Mouse (Mus musculus): ENCODE data around the gene Naa40. TPM values are rescaled to one million over a fixed set of nuclear protein-coding genes. Genes with fewer than 3 reads are reported as not detected.

Naa40 gene
- total RNA-seq, 2 experiments from 2014 or later, result 36.3 to 45.6 TPM

- DNase-seq (ENCODE audit: low spot score in 2 of 2), result peak; percentile 91 to 95
Measured at GRCm38 (mm10) chr19:7217162-7217925, 23.6 kb downstream of the Naa40 start, which contains the start of gene Cox8a. Gene Cox8a (minus strand): TSS chr19:7217616.

- peak; percentile 37 to 51 for DNase-seq (ENCODE audit: low spot score in 2 of 2)
Measured at GRCm38 (mm10) chr19:7214484-7214883, 26.5 kb downstream of the Naa40 start.

- no peak for DNase-seq (ENCODE audit: low spot score in 2 of 2)
Measured at GRCm38 (mm10) chr19:7213010-7213409, 28.0 kb downstream of the Naa40 start.

- DNase-seq (ENCODE audit: low spot score in 2 of 2), result no peak
Measured at GRCm38 (mm10) chr19:7212216-7212615, 28.8 kb downstream of the Naa40 start.

DNA sequence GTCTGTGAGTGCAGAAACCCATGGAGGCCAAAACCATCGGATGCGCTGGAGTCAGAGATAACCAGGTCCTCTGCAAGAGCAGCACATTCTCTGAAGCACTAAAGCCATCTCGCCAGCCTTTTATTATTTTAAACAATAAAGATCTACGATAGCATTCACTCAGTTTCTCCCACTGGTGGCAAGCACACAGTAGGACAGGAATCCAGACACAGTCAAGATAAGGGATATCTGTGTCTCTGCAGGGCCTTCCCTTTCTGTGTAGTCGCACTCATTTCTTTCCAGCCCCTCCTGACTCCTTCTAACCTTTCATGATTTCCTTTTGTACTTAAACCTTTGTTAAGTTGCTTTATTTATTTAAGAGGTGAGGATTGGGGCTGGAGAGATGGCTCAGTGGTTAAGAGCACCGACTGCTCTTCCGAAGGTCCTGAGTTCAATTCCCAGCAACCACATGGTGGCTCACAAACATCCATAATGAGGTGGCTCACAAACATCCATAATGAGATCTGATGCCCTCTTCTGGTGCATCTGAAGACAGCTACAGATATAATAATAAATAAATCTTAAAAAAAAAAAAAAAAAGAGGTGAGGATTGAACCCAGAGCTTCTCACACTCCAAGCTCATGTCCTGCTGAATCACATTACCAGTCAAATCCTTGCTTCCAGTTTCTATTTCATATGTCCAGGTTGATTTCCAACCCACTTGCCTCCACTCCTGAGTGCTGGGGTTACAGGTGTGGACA, 30.9 kb downstream of the Naa40 start:
- DNase-seq (ENCODE audit: low spot score in 2 of 2), result no peak

- peak; percentile 90 to 92 for DNase-seq (ENCODE audit: low spot score in 2 of 2)
Measured at GRCm38 (mm10) chr19:7205753-7206736, 34.9 kb downstream of the Naa40 start, which contains the start of gene Otub1. Gene Otub1 (minus strand): TSS chr19:7206316.

GRCm38 (mm10) chr19:7205326-7205725, 35.7 kb downstream of the Naa40 start:
- DNase-seq (ENCODE audit: low spot score in 2 of 2), result no peak

- DNase-seq (ENCODE audit: low spot score in 2 of 2), result no peak
Measured at GRCm38 (mm10) chr19:7204898-7205297, 36.1 kb downstream of the Naa40 start.

- no peak for DNase-seq (ENCODE audit: low spot score in 2 of 2)
Measured at GRCm38 (mm10) chr19:7200427-7200826, 40.6 kb downstream of the Naa40 start.

DNA sequence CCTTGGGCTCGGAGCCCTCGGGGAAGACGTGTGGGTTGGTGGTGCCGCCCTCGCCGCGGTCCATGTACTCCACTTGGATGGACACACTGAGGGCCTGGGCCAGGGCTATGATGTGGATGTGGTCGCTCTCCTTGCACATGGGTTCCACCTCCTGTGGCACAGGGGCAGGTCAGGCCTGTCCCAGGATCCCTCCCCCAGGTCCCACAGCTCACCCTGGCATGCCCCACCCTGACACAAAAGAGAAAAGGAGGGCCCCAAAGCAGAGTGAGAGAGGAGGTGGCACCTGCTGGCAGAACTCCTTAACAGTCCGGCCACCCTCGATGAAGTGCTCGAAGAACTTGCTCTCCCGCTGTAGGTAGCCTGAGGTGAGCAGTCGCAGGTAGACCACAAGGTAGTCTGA, 41.9 kb downstream of the Naa40 start:
- no peak for DNase-seq (ENCODE audit: low spot score in 2 of 2)

DNA sequence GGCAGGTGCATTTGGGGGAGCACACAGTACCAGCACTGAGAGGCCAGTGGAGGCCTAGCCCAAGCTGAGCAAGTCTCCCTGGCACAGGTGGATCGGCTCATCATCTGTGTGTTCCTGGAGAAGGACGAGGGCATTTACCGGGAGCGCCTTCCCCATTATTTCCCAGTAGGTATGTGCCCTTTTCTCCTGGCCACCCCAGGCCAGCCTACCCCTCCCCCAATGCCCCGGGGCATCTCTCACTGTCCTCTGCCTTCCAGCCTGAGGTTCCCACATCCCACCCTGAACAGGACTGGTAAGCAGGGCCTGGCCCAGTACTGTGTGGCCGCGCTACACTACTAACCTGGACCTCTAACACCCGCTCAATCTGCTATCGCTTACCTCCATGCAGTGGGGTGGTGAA, 43.5 kb downstream of the Naa40 start:
- DNase-seq (ENCODE audit: low spot score in 2 of 2), result no peak

- DNase-seq (ENCODE audit: low spot score in 2 of 2), result no peak
Measured at GRCm38 (mm10) chr19:7196741-7197270, 44.2 kb downstream of the Naa40 start.

DNA sequence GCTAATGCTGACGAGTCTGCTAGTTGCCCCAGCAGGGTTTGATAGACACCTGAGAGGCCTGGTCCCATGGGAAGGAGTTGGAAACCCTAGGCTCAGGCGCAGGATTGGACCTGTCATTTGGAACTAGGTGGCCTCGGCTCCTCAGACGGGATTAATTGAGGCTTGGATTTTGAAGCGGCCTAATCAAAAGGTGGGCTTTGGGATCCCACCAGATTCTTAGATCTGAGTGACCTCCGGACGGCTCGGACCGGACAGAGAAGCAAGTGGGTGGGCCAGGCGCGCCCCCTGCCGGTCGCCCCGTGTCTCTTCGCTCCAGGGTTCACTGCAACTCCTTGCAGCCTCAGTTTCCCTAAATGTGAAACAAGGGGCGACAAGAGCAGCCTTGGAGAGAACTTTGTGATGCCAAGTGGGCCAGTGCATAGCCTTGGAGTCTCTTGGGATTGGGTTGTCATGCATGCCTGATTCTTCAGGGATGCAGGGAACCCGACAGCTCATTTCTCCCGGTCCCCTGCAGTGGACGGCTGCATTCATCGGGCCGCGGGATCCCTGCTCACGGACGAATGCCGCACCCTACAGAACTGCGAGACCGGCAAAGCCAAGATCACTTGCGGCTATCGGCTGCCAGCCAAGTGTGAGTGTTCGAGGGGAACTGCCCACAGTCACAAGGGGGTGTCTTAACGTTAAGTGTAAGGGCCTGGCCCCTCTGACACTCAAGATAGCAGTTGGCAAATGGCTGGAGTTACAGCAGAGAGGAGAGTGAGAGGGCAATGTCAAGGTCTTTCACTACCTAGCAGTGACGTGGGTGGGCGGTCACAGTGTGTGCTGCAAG, 44.9 kb downstream of the Naa40 start:
- peak; percentile 64 to 78 for DNase-seq (ENCODE audit: low spot score in 2 of 2)

GRCm38 (mm10) chr19:7192561-7192967, 48.4 kb downstream of the Naa40 start:
- DNase-seq (ENCODE audit: low spot score in 2 of 2), result no peak

DNA sequence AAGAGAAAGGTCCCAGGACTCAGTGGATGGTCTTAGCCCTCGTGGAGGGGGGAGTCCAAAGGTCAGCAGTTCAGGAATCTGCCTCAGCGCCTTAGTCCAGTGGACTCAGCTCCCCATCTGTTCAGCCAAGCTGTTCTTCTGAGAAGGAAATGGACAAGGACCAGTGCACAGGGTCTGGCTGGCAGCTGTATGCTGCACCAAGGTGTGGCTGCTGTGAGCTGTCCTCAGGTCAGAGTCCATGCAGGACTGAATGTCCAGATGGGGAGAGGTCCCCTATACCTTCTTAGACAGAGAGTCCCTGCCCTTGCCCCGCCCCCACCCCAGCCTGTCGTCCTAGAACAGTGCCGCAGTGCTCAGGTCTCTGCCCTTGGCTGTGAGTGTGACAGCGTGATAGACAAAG, 49.3 kb downstream of the Naa40 start:
- DNase-seq (ENCODE audit: low spot score in 2 of 2), result no peak

DNA sequence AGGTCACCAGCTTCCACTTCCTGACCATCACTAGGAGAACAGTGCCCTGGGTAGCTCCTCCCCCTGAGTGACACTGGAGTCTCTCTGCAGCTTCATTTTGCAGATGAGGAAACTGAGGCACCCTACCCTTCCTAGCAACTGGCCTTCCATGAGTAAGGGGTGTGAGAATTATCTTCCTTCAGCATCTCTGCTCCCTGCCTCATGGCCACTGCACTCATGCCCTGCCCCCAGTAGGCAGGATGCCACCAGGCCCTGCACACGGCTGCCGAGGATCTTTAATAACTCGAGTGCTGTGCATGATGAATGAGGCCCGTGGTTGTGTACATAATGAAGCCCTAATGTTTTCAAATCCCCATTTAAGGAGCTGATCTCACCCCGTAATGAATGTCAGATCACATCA, 50.0 kb downstream of the Naa40 start:
- DNase-seq (ENCODE audit: low spot score in 2 of 2), result no peak

DNA sequence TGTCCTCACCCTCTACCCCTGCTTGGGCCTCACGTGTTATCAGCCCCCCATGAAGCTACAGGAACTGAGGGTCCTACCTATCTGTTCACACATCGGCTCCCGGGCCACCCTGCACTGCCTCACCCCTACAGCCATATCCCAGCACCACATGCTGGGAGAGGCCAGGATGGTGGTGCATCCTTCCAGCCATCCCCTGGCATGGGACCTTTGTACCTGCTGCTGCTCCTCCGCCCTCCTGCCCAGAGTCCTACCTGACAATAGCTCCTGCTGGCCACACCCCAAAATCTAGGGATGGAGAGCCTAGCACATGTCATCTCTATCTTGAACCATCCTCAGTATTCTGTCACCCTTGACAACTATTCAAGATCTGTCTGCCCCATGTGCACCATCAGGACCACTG, 52.0 kb downstream of the Naa40 start:
- DNase-seq (ENCODE audit: low spot score in 2 of 2), result no peak

DNA sequence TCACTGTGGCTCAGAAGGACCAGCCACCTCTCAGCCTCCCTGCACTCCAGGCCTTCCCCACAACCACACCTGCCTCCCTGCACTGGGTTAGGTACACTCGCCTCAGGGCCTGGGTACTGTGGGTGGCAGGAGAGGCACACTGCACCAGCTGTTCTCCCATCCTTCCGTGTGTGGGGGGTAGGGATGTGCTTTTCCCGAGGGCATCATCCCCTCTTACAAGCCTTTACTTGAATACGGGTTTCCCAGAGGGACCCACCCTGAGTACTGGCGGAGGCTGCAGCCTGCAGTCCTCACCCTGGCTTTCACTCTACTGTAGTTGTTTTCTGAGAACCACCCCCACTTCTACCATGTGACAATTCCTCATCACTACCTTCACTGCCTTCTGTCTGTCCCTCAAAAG, 53.8 kb downstream of the Naa40 start:
- no peak for DNase-seq (ENCODE audit: low spot score in 2 of 2)

- DNase-seq (ENCODE audit: low spot score in 2 of 2), result no peak
Measured at GRCm38 (mm10) chr19:7185715-7186291, 55.2 kb downstream of the Naa40 start.

DNA sequence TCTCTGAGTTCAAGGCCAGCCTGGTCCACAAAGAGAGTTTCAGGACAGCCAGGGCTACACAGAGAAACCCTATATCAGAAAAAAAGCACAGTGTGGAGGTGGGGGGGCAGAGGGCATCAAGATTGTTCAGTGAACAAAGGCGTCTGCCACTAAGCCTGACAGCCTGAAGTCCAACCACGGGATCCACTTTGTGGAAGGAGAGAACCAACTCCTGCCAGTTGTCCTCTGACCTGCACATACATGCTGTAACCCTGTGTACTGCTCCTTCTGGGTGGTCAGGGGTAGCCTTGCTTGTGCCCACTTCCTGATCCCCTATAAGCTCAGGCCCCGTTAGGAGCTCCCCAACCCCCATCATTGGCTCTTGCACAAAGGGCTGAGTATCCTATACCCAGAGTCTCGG, 55.9 kb downstream of the Naa40 start:
- no peak for DNase-seq (ENCODE audit: low spot score in 2 of 2)
